Mouse (Mus musculus): ENCODE measurements around the gene Traf3. TPM values are rescaled to one million over a fixed set of nuclear protein-coding genes. Genes with fewer than 3 reads are reported as not detected.

Gene Traf3
- polyA plus RNA-seq, 1 experiment = 9.9 TPM

DNA sequence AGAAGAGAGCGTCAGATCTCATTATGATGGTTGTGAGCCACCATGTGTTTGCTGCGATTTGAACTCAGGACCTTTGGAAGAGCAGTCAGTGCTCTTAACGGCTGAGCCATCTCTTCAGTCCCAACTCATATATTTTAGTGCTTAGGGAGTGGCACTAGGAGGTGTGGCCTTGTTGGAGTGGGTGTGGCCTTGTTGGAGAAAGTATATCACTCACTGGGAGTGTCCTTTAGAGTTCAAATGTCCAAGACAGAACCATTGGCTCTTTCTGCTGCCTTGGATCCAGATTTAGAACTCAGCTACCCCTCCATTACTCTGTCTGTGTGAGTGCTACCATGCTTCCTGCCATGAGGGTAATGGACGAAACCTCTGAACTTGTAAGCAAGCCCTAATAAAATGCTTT lies 67.6 kb downstream of the Traf3 start:
- Histone ChIP-seq H3K79me2 (ENCODE audit: control insufficient read depth, insufficient read depth) (peaks cover 38% of the 10 kb centered on the region), H3K27me3 (ENCODE audit: control insufficient read depth, insufficient read depth, insufficient read length) (no peaks in the 10 kb centered on the region), H3K4me3 (ENCODE audit: insufficient read depth, poor library complexity, severe bottlenecking) (no peak overlapping the region), H3K36me3 (ENCODE audit: control insufficient read depth, insufficient read depth) (peaks cover 34% of the 10 kb centered on the region), H3ac (ENCODE audit: control insufficient read depth, insufficient read length, low read depth) (no peak overlapping the region), H3K79me3 (ENCODE audit: low read depth) (peaks cover 6% of the 10 kb centered on the region)
- TF ChIP-seq MAX (IDR thresholded peaks at IDR 0.05) (no peak), FOSL1 (IDR thresholded peaks at IDR 0.05; ENCODE audit: insufficient read depth, low read length, poor library complexity, severe bottlenecking) (no peak), CTCF (IDR thresholded peaks at IDR 0.05; ENCODE audit: control insufficient read depth, insufficient read depth, insufficient read length) (no peak), MYOD1 (IDR thresholded peaks at IDR 0.05; ENCODE audit: control insufficient read depth, insufficient read length, low read depth) (no peak), MYOG (IDR thresholded peaks at IDR 0.05; ENCODE audit: control insufficient read depth, extremely low read depth, insufficient read length) (no peak), CEBPB (IDR thresholded peaks at IDR 0.05; ENCODE audit: low read depth) (no peak), USF1 (IDR thresholded peaks at IDR 0.05; ENCODE audit: low read depth) (no peak)

DNA sequence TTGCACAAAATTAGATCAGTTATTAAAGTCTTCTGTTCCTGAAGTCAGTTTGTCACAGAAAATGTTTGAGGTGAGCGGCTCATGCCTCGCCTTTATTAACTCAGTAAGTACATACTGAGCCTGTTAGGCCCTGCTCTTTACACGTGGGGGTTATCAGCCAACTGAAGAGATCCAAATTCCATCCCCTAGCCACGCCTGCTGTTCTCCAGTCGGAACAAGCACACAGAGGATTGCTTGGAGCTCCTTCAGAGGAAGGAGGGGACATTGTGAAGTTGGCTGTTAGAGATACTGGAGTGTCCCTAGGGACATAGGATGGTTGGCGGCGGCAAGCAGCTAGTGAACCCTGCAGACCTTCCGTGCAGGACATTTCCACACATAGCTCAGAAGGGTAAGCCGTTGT lies 68.2 kb downstream of the Traf3 start:
- peaks cover 39% of the 10 kb centered on the region for H3K36me3 ChIP-seq (ENCODE audit: control insufficient read depth, insufficient read depth)
- no peak for TF ChIP-seq CEBPB (IDR thresholded peaks at IDR 0.05; ENCODE audit: low read depth)
- no peak for TF ChIP-seq MYOG (IDR thresholded peaks at IDR 0.05; ENCODE audit: control insufficient read depth, extremely low read depth, insufficient read length)
- TF ChIP-seq FOSL1 (IDR thresholded peaks at IDR 0.05; ENCODE audit: insufficient read depth, low read length, poor library complexity, severe bottlenecking) = no peak
- TF ChIP-seq MAX (IDR thresholded peaks at IDR 0.05) = no peak
- no peak for TF ChIP-seq USF1 (IDR thresholded peaks at IDR 0.05; ENCODE audit: low read depth)
- TF ChIP-seq CTCF (IDR thresholded peaks at IDR 0.05; ENCODE audit: control insufficient read depth, insufficient read depth, insufficient read length) = no peak
- TF ChIP-seq MYOD1 (IDR thresholded peaks at IDR 0.05; ENCODE audit: control insufficient read depth, insufficient read length, low read depth) = no peak

DNA sequence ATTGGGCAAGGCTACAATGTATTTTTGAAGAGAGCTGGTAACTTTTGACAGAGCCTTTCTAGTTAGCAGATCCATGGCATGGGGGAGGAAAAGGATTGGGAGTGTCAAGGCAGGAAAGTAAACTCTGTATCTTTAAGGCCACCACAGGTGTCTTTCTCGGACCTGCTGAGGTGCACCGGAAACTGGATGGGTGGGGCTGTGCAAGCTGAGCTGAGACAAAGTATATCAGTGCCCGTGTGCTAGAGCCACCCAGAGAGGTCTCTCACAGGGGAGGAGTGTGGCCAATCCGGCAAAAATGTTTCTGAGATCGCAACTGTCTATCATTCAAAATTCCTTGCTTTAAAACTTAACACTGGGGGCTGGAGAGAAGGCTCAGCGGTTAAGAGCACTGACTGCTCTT lies 69.5 kb downstream of the Traf3 start:
- H3K36me3 ChIP-seq (ENCODE audit: control insufficient read depth, insufficient read depth) = peaks cover 45% of the 10 kb centered on the region
- no peak for TF ChIP-seq USF1 (IDR thresholded peaks at IDR 0.05; ENCODE audit: low read depth)
- TF ChIP-seq MAX (IDR thresholded peaks at IDR 0.05) = no peak
- no peak for TF ChIP-seq MYOD1 (IDR thresholded peaks at IDR 0.05; ENCODE audit: control insufficient read depth, insufficient read length, low read depth)
- no peak for TF ChIP-seq CTCF (IDR thresholded peaks at IDR 0.05; ENCODE audit: control insufficient read depth, insufficient read depth, insufficient read length)
- TF ChIP-seq MYOG (IDR thresholded peaks at IDR 0.05; ENCODE audit: control insufficient read depth, extremely low read depth, insufficient read length) = no peak
- TF ChIP-seq CEBPB (IDR thresholded peaks at IDR 0.05; ENCODE audit: low read depth) = no peak
- no peak for TF ChIP-seq FOSL1 (IDR thresholded peaks at IDR 0.05; ENCODE audit: insufficient read depth, low read length, poor library complexity, severe bottlenecking)
- H3ac ChIP-seq (ENCODE audit: control insufficient read depth, insufficient read length, low read depth) = no peak overlapping the region

More for the DNA sequence above, 68.2 kb downstream of the Traf3 start:
- Histone ChIP-seq H3K79me2 (ENCODE audit: control insufficient read depth, insufficient read depth) (peaks cover 38% of the 10 kb centered on the region), H3ac (ENCODE audit: control insufficient read depth, insufficient read length, low read depth) (no peak overlapping the region), H3K4me3 (ENCODE audit: insufficient read depth, poor library complexity, severe bottlenecking) (no peak overlapping the region), H3K79me3 (ENCODE audit: low read depth) (peaks cover 6% of the 10 kb centered on the region), H3K27me3 (ENCODE audit: control insufficient read depth, insufficient read depth, insufficient read length) (no peaks in the 10 kb centered on the region)

DNA sequence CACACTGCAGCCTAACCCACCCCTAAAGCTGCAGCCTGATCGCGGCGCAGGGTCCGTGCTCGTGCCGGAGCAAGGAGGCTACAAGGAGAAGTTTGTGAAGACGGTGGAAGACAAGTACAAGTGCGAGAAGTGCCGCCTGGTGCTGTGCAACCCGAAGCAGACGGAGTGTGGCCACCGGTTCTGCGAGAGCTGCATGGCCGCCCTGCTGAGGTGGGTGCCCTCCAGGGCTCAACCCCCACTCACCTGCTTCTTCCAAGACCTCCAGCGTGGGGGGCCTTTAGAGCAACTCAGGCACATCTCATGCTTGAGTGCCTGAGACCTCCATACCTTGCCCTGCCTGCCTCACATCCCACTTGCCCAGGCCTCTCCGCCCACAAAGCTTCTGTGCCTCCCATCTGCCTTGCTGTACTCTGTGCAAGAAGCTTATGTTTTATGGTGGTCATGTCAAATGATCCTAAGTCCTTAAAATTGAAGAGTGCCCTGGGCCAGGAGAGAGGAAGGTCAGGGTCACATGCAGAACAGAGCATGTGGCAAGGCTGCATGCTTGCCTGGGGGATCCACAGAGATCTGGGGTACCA lies 71.5 kb downstream of the Traf3 start:
- Histone ChIP-seq H3ac (ENCODE audit: control insufficient read depth, insufficient read length, low read depth) (no peak overlapping the region), H3K79me3 (ENCODE audit: low read depth) (peaks cover 6% of the 10 kb centered on the region), H3K36me3 (ENCODE audit: control insufficient read depth, insufficient read depth) (peaks cover 39% of the 10 kb centered on the region), H3K4me3 (ENCODE audit: insufficient read depth, poor library complexity, severe bottlenecking) (no peak overlapping the region), H3K27me3 (ENCODE audit: control insufficient read depth, insufficient read depth, insufficient read length) (no peaks in the 10 kb centered on the region), H3K79me2 (ENCODE audit: control insufficient read depth, insufficient read depth) (peaks cover 22% of the 10 kb centered on the region)
- TF ChIP-seq MYOG (IDR thresholded peaks at IDR 0.05; ENCODE audit: control insufficient read depth, extremely low read depth, insufficient read length) = no peak
- no peak for TF ChIP-seq CTCF (IDR thresholded peaks at IDR 0.05; ENCODE audit: control insufficient read depth, insufficient read depth, insufficient read length)
- no peak for TF ChIP-seq CEBPB (IDR thresholded peaks at IDR 0.05; ENCODE audit: low read depth)
- no peak for TF ChIP-seq MYOD1 (IDR thresholded peaks at IDR 0.05; ENCODE audit: control insufficient read depth, insufficient read length, low read depth)
- no peak for TF ChIP-seq FOSL1 (IDR thresholded peaks at IDR 0.05; ENCODE audit: insufficient read depth, low read length, poor library complexity, severe bottlenecking)
- TF ChIP-seq MAX (IDR thresholded peaks at IDR 0.05) = no peak
- no peak for TF ChIP-seq USF1 (IDR thresholded peaks at IDR 0.05; ENCODE audit: low read depth)

More for the DNA sequence above, 69.5 kb downstream of the Traf3 start:
- Histone ChIP-seq H3K4me3 (ENCODE audit: insufficient read depth, poor library complexity, severe bottlenecking) (no peak overlapping the region), H3K79me2 (ENCODE audit: control insufficient read depth, insufficient read depth) (peaks cover 38% of the 10 kb centered on the region), H3K27me3 (ENCODE audit: control insufficient read depth, insufficient read depth, insufficient read length) (no peaks in the 10 kb centered on the region), H3K79me3 (ENCODE audit: low read depth) (peaks cover 6% of the 10 kb centered on the region)

DNA sequence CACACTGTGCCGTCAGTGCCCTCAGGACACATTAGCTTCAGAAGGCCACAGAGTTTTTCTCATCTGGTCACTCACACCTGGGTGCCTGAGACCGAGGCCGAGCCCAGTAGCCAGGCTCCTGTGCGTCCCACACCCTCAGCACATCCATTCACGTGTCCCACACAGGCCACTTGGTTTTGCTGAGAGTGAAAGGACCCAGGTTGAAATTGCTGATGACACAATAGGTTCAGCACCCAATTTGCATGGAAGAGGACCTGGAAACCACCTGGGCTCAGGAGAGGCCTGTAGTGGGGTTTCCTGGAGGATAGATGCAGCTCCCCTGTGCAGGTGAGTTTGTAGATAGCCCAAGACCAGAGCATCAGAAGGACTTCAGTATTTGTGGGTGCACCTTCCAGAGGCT lies 72.2 kb downstream of the Traf3 start:
- Histone ChIP-seq H3K36me3 (ENCODE audit: control insufficient read depth, insufficient read depth) (peaks cover 40% of the 10 kb centered on the region), H3K79me3 (ENCODE audit: low read depth) (peaks cover 3% of the 10 kb centered on the region), H3K79me2 (ENCODE audit: control insufficient read depth, insufficient read depth) (peaks cover 16% of the 10 kb centered on the region), H3ac (ENCODE audit: control insufficient read depth, insufficient read length, low read depth) (no peak overlapping the region), H3K27me3 (ENCODE audit: control insufficient read depth, insufficient read depth, insufficient read length) (no peaks in the 10 kb centered on the region), H3K4me3 (ENCODE audit: insufficient read depth, poor library complexity, severe bottlenecking) (no peak overlapping the region)
- TF ChIP-seq CTCF (IDR thresholded peaks at IDR 0.05; ENCODE audit: control insufficient read depth, insufficient read depth, insufficient read length) = no peak
- no peak for TF ChIP-seq MYOD1 (IDR thresholded peaks at IDR 0.05; ENCODE audit: control insufficient read depth, insufficient read length, low read depth)
- no peak for TF ChIP-seq MYOG (IDR thresholded peaks at IDR 0.05; ENCODE audit: control insufficient read depth, extremely low read depth, insufficient read length)
- no peak for TF ChIP-seq USF1 (IDR thresholded peaks at IDR 0.05; ENCODE audit: low read depth)
- no peak for TF ChIP-seq MAX (IDR thresholded peaks at IDR 0.05)
- TF ChIP-seq FOSL1 (IDR thresholded peaks at IDR 0.05; ENCODE audit: insufficient read depth, low read length, poor library complexity, severe bottlenecking) = no peak
- no peak for TF ChIP-seq CEBPB (IDR thresholded peaks at IDR 0.05; ENCODE audit: low read depth)
